Mouse (Mus musculus) myocyte (in vitro differentiated cells): ENCODE results near the gene Micall2.

Source experiments
- E2F4 ChIP-seq: IDR thresholded peaks from one replicate; pipeline ENCODE4 v1.6.1; 2011; ENCODE audit warnings: mild to moderate bottlenecking, control low read depth, moderate library complexity; ENCODE audit not compliant: insufficient read depth
- POLR2A ChIP-seq: IDR thresholded peaks from one replicate; pipeline ENCODE4 v1.6.1; 2011; ENCODE audit warnings: low read depth, mild to moderate bottlenecking, control low read depth, moderate library complexity; ENCODE audit not compliant: insufficient read length
- POLR2AphosphoS2 ChIP-seq: IDR thresholded peaks from one replicate; pipeline ENCODE4 v1.6.1; 2011; ENCODE audit warnings: low read depth, control low read depth; ENCODE audit not compliant: insufficient read length

DNA sequence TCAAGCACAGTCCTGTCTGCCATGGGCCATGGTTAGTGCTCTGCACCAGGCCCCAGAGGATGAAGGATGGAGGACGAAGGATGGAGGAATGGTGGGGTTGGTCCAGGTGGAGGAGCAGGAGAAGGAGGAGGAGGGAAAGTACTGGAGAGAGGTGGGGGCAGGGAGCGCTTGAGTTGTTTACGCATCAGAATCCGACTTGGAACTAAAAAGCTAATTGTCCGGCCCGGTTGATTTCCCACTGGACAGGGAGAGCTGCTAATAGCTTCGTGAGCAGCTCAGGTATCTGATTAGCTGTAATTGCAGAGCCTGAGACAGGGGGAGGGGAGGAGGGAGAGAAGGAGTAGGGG, 53.5 kb downstream of the Micall2 start:
- no peak for TF ChIP-seq POLR2A
- no peak for TF ChIP-seq E2F4
- no peak for TF ChIP-seq POLR2AphosphoS2
